Mouse (Mus musculus) liver, embryonic 14.5 days (tissue): ENCODE results near the gene Tsen34. TPM values are rescaled to one million over a fixed set of nuclear protein-coding genes. Genes with fewer than 3 reads are reported as not detected.

Experiments used
- ATAC-seq: fragments of 200-750 bp; cut with Nextera tagmentation; 2 replicates; pipeline ENCODE4 v1.8.0; 2017; ENCODE audit warnings: moderate number of reproducible peaks, mild to moderate bottlenecking, moderate library complexity; ENCODE audit not compliant: insufficient read depth
- DNase-seq, 3 experiments: peaks; one replicate each; pipeline ENCODE4 v3.0.0-alpha.2; 2012 to 2013; ENCODE audit warnings: low read depth in 3 of 3, low spot score in 3 of 3
- H3K27ac ChIP-seq: fragments of 300-500 bp; sonication (generic); 2 replicates; pipeline ENCODE4 v1.5.1; 2014; ENCODE audit warnings: moderate library complexity, mild to moderate bottlenecking, control low read depth, inconsistent platforms
- H3K27me3 ChIP-seq: fragments of 300-500 bp; sonication (generic); 2 replicates; pipeline ENCODE4 v1.6.1; 2014; ENCODE audit warnings: mild to moderate bottlenecking, low read length, moderate library complexity; ENCODE audit not compliant: control insufficient read depth, insufficient read depth
- H3K36me3 ChIP-seq: fragments of 300-500 bp; sonication (generic); replicated peaks from 2 replicates; pipeline ENCODE4 v1.6.1; 2014; ENCODE audit warnings: low read depth; ENCODE audit not compliant: control insufficient read depth, insufficient read depth
- H3K4me1 ChIP-seq, 2 experiments: fragments of 200-500 bp in 1 of 2; fragments of 300-500 bp in 1 of 2; sonication (generic) in 1 of 2; replicated peaks; 2 replicates each; pipeline ENCODE4 v1.6.1; 2012 to 2014; ENCODE audit warnings: antibody characterized with exemption in 1 of 2, inconsistent platforms in 1 of 2, low read length in 1 of 2; ENCODE audit not compliant: control insufficient read depth in 2 of 2, insufficient read depth in 2 of 2
- H3K4me2 ChIP-seq: fragments of 300-500 bp; sonication (generic); 2 replicates; pipeline ENCODE4 v1.6.1; 2014; ENCODE audit warnings: low read depth, mild to moderate bottlenecking, control low read depth, moderate library complexity
- H3K4me3 ChIP-seq, 2 experiments: fragments of 200-500 bp in 1 of 2; fragments of 300-500 bp in 1 of 2; sonication (generic) in 1 of 2; 2 replicates each; pipeline ENCODE4 v1.5.1; 2012 to 2014; ENCODE audit warnings: low read depth in 2 of 2, low read length in 2 of 2, mild to moderate bottlenecking in 2 of 2, control low read depth in 1 of 2, inconsistent platforms in 1 of 2, moderate library complexity in 1 of 2; ENCODE audit not compliant: insufficient read depth in 1 of 2
- H3K9ac ChIP-seq: fragments of 300-500 bp; sonication (generic); replicated peaks from 2 replicates; pipeline ENCODE4 v1.6.1; 2014; ENCODE audit warnings: mild to moderate bottlenecking, control low read depth, moderate library complexity
- H3K9me3 ChIP-seq: fragments of 300-500 bp; sonication (generic); 2 replicates; pipeline ENCODE4 v1.6.1; 2016; ENCODE audit warnings: low read length, mixed read lengths; ENCODE audit not compliant: control insufficient read depth
- CTCF ChIP-seq: IDR thresholded peaks from 2 replicates; pipeline ENCODE4 v1.5.1; 2016; ENCODE audit warnings: antibody characterized with exemption, low read depth, control low read depth
- EP300 ChIP-seq: IDR thresholded peaks from 2 replicates; pipeline ENCODE4 v1.6.1; 2016; ENCODE audit warnings: antibody characterized with exemption, low read depth
- WGBS: fragments of 180-500 bp; shearing (Covaris S2); extraction: QIAGEN DNeasy Blood & Tissue Kit; methylation state at CpG from one replicate; pipeline ENCODE4 v1.1.7; 2014; ENCODE audit not compliant: insufficient replicate concordance; 5-methylcytosine and 5-hydroxymethylcytosine counted together
- polyA plus RNA-seq, 2 experiments: library from polyadenylated mRNA; depleted of rRNA in 1 of 2; stranded (reverse) in 1 of 2; unstranded in 1 of 2; fragments of >200 nt; fragmentation: Nextera tagmentation in 1 of 2; extraction: Ambion mirVana in 1 of 2; gene quantifications; 2 replicates each; pipeline versions ENCODE4 v1.2.1 to v1.2.3; 2012 to 2014

Tsen34 gene
- polyA plus RNA-seq, 2 experiments = 22.8 to 34.4 TPM

GRCm38 (mm10) chr7:3664524-3665214, 28.0 kb upstream of the Tsen34 start:
- ATAC-seq (peak; percentile 42; the same call in 1 of the 2 replicates), DNase-seq (peak in 1 of 3 experiments; percentile 32)
- H3K4me3 ChIP-seq = peak overlapping the region; percentile 78 to 79
- TF ChIP-seq CTCF (no peak), EP300 (no peak)
- peak overlapping the region; percentile 96 for H3K4me2 ChIP-seq
- WGBS = 20% methylated on average over 15 of the region's 15 CpGs
- H3K36me3 ChIP-seq = peaks cover 31% of the 10 kb centered on the region
- no peaks in the 10 kb centered on the region for H3K27me3 ChIP-seq
- H3K4me1 ChIP-seq = peaks cover 20 to 22% of the 10 kb centered on the region in 2 experiments
- H3K9ac ChIP-seq = peak overlapping the region; percentile 77
- H3K27ac ChIP-seq = peak overlapping the region; percentile 79
- no peaks in the 10 kb centered on the region for H3K9me3 ChIP-seq

- DNase-seq = peak; percentile 97 to 98 (median 98)
- Histone ChIP-seq H3K9ac (peak within 1 kb of the TSS; percentile 77), H3K27ac (peak within 1 kb of the TSS; percentile 79), H3K27me3 (no peaks in the 10 kb centered on the region), H3K4me2 (peak within 1 kb of the TSS; percentile 96), H3K4me1 (peaks cover 20 to 22% of the 10 kb centered on the region in 2 experiments), H3K9me3 (no peaks in the 10 kb centered on the region), H3K4me3 (peak within 1 kb of the TSS; percentile 78 to 79), H3K36me3 (peaks cover 23% of the 10 kb centered on the region)
- TF ChIP-seq CTCF (no peak), EP300 (0 out of 2 replicates have a peak, but pooled peaks have one; percentile 27)
- ATAC-seq = peak; percentile 98
- 2% methylated on average over 45 of the region's 45 CpGs for WGBS
Measured at GRCm38 (mm10) chr7:3665215-3666114, 27.2 kb upstream of the Tsen34 start, which contains the start of gene Leng1. Leng1 (minus strand) TSS chr7:3665840.

GRCm38 (mm10) chr7:3666921-3667391, 25.7 kb upstream of the Tsen34 start:
- Histone ChIP-seq H3K27me3 (no peaks in the 10 kb centered on the region), H3K36me3 (peaks cover 10% of the 10 kb centered on the region), H3K27ac (peak overlapping the region; percentile 78), H3K9me3 (no peaks in the 10 kb centered on the region), H3K9ac (peak overlapping the region; percentile 64), H3K4me3 (peak overlapping the region; percentile 67 to 79), H3K4me2 (peak overlapping the region; percentile 96), H3K4me1 (peaks cover 20 to 22% of the 10 kb centered on the region in 2 experiments)
- 22% methylated on average over 14 of the region's 14 CpGs for WGBS
- DNase-seq (peak; percentile 24 to 68 (median 46)), ATAC-seq (peak; percentile 25)
- TF ChIP-seq CTCF (peak; percentile 43), EP300 (no peak)

GRCm38 (mm10) chr7:3674507-3675227, 18.0 kb upstream of the Tsen34 start:
- Histone ChIP-seq H3K27me3 (no peaks in the 10 kb centered on the region), H3K27ac (no peak overlapping the region), H3K4me3 (no peak overlapping the region), H3K4me2 (no peak overlapping the region), H3K9me3 (no peaks in the 10 kb centered on the region), H3K9ac (no peak overlapping the region), H3K4me1 (no peaks in the 10 kb centered on the region), H3K36me3 (no peaks in the 10 kb centered on the region)
- ATAC-seq = peak; percentile 80
- DNase-seq = peak; percentile 56 to 59 (median 57)
- TF ChIP-seq CTCF (peak; percentile 98), EP300 (no peak)
- 46% methylated on average over 10 of the region's 10 CpGs for WGBS
